Mouse (Mus musculus) bone marrow, adult 2 months (tissue): Measurements from ENCODE around the gene Gapdh.

ENCODE experiments used
- CTCF ChIP-seq: fragments of 200-500 bp; IDR thresholded peaks from 2 replicates; pipeline ENCODE4 v1.5.1; 2011; ENCODE audit warnings: low read length, control low read depth; ENCODE audit not compliant: control insufficient read depth, insufficient read depth
- POLR2A ChIP-seq: fragments of 200-500 bp; IDR thresholded peaks from 2 replicates; pipeline ENCODE4 v1.6.1; 2011; ENCODE audit warnings: low read depth, mild to moderate bottlenecking, control low read depth, low read length, borderline replicate concordance; ENCODE audit not compliant: control insufficient read depth

- TF ChIP-seq CTCF (no peak), POLR2A (no peak; the same call in 1 of the 2 replicates)
Measured at GRCm38 (mm10) chr6:125166051-125166751, at the start of gene Gapdh.
